Mouse (Mus musculus) CH12.LX (cell line): ENCODE results near the gene Dcaf8.

Source experiments
- CTCF ChIP-seq, 2 experiments: IDR thresholded peaks in 1 of 2; conservative IDR thresholded peaks in 1 of 2; 2 replicates each; pipeline ENCODE4 v1.5.1; 2011 to 2012; ENCODE audit warnings: low read depth in 2 of 2, low read length in 2 of 2, improper control_type of control experiment in 1 of 2, inconsistent platforms in 1 of 2, mild to moderate bottlenecking in 1 of 2, moderate library complexity in 1 of 2
- EP300 ChIP-seq: IDR thresholded peaks from 2 replicates; pipeline ENCODE4 v1.6.1; 2011; ENCODE audit warnings: low read length, improper control_type of control experiment
- ETS1 ChIP-seq: conservative IDR thresholded peaks from 2 replicates; pipeline ENCODE4 v1.6.1; 2012; ENCODE audit warnings: low read depth, mild to moderate bottlenecking, inconsistent platforms, low read length, improper control_type of control experiment, moderate library complexity
- IRF4 ChIP-seq: IDR thresholded peaks from 2 replicates; pipeline ENCODE4 v1.6.1; 2014; ENCODE audit warnings: low read depth, mild to moderate bottlenecking, inconsistent platforms, low read length, improper control_type of control experiment
- MEF2A ChIP-seq: IDR thresholded peaks from 2 replicates; pipeline ENCODE4 v1.6.1; 2014; ENCODE audit warnings: low read depth, mild to moderate bottlenecking, inconsistent platforms, low read length, improper control_type of control experiment, borderline replicate concordance
- NELFE ChIP-seq: IDR thresholded peaks from 2 replicates; pipeline ENCODE4 v1.6.1; 2011; ENCODE audit warnings: low read depth, low read length, improper control_type of control experiment
- POLR2A ChIP-seq: IDR thresholded peaks from 2 replicates; pipeline ENCODE4 v1.6.1; 2011; ENCODE audit warnings: low read depth, mild to moderate bottlenecking, improper control_type of control experiment, low read length
- RAD21 ChIP-seq: IDR thresholded peaks from 2 replicates; pipeline ENCODE4 v1.6.1; 2011; ENCODE audit warnings: low read depth, mild to moderate bottlenecking, low read length, improper control_type of control experiment, moderate library complexity
- TBP ChIP-seq: conservative IDR thresholded peaks from 2 replicates; pipeline ENCODE4 v1.6.1; 2011; ENCODE audit warnings: low read depth, low read length, improper control_type of control experiment

GRCm38 (mm10) chr1:172129108-172129507 is 18.8 kb upstream of the Dcaf8 start:
- TF ChIP-seq ETS1 (no peak), CTCF (conservative IDR thresholded peaks at IDR 0.05 in 1 of 2, IDR thresholded peaks at IDR 0.05 in 1 of 2; ENCODE audit: low read depth in 2 of 2, low read length in 2 of 2) (peak in 1 of 2 experiments; percentile 48; a peak in 2 of 4 replicates), NELFE (no peak), POLR2A (no peak), MEF2A (no peak), IRF4 (no peak), EP300 (no peak), RAD21 (peak; percentile 6), TBP (no peak)
